Mouse (Mus musculus) hindbrain, postnatal 0 days (tissue): ENCODE data around the gene Ifna11. TPM values are rescaled to one million over a fixed set of nuclear protein-coding genes. Genes with fewer than 3 reads are reported as not detected.
A peak's percentile ranks its signal among the peaks of the same experiment; 100 is the strongest.
"Not testable (repeated sequence)": the region's sequence is repeated elsewhere in the genome, so short reads cannot be mapped to it uniquely, and the experiment has no call there.

Experiments used
- ATAC-seq: fragments of 200-750 bp; cut with Nextera tagmentation; 2 replicates; pipeline ENCODE4 v1.8.0; 2017; ENCODE audit warnings: mild to moderate bottlenecking, moderate TSS enrichment, moderate library complexity
- DNase-seq: peaks from one replicate; pipeline ENCODE4 v3.0.0-alpha.2; 2015; ENCODE audit warnings: low spot score
- H3K27ac ChIP-seq: fragments of 300-500 bp; sonication (generic); 2 replicates; pipeline ENCODE4 v1.5.1; 2014; ENCODE audit warnings: mild to moderate bottlenecking
- H3K27me3 ChIP-seq: fragments of 300-500 bp; sonication (generic); 2 replicates; pipeline ENCODE4 v1.6.1; 2014; ENCODE audit warnings: low read length, mixed read lengths; ENCODE audit not compliant: insufficient read depth
- H3K36me3 ChIP-seq: fragments of 300-500 bp; sonication (generic); 2 replicates; pipeline ENCODE4 v1.6.1; 2014; ENCODE audit warnings: low read length, mixed read lengths; ENCODE audit not compliant: insufficient read depth
- H3K4me1 ChIP-seq: fragments of 300-500 bp; sonication (generic); 2 replicates; pipeline ENCODE4 v1.6.1; 2014; ENCODE audit warnings: antibody characterized with exemption, low read length, mixed read lengths; ENCODE audit not compliant: insufficient read depth
- H3K4me2 ChIP-seq: fragments of 300-500 bp; sonication (generic); 2 replicates; pipeline ENCODE4 v1.6.1; 2014; ENCODE audit warnings: low read depth, mild to moderate bottlenecking, low read length, moderate library complexity, mixed read lengths
- H3K4me3 ChIP-seq: fragments of 300-500 bp; sonication (generic); 2 replicates; pipeline ENCODE4 v1.5.1; 2014; ENCODE audit warnings: low read length
- H3K9ac ChIP-seq: fragments of 300-500 bp; sonication (generic); replicated peaks from 2 replicates; pipeline ENCODE4 v1.6.1; 2014; ENCODE audit warnings: mild to moderate bottlenecking, low read length, moderate library complexity, mixed read lengths
- H3K9me3 ChIP-seq: fragments of 300-500 bp; sonication (generic); 2 replicates; pipeline ENCODE4 v1.6.1; 2016; ENCODE audit warnings: low read length, mixed read lengths
- CTCF ChIP-seq: IDR thresholded peaks from 2 replicates; pipeline ENCODE4 v1.5.1; 2016; ENCODE audit warnings: antibody characterized with exemption, control low read depth, low read depth
- WGBS: fragments of 180-500 bp; shearing (Covaris S2); extraction: QIAGEN DNeasy Blood & Tissue Kit; methylation state at CpG from one replicate; pipeline ENCODE4 v1.1.7; 2014; 5-methylcytosine and 5-hydroxymethylcytosine counted together
- polyA plus RNA-seq: library from polyadenylated mRNA; unstranded; fragments of >200 nt; fragmentation: Nextera tagmentation; extraction: Ambion mirVana; gene quantifications from 2 replicates; pipeline ENCODE4 v1.2.1, GENCODE M21; 2015
- total RNA-seq: library from RNA; depleted of rRNA; stranded (reverse); fragments of >200 nt; gene quantifications from 2 replicates; pipeline ENCODE4 v1.2.3, GENCODE M21; 2014; rRNA removed

Ifna11 gene
- total RNA-seq = not detected in 2 replicates
- not detected in 2 replicates for polyA plus RNA-seq

GRCm38 (mm10) chr4:88819659-88820058 lies at the start of gene Ifna11:
Gene Ifna11, plus strand, starts transcription at chr4:88819959.
- no peaks in the 10 kb centered on the region for H3K27me3 ChIP-seq
- H3K27ac ChIP-seq = no peak within 1 kb of the TSS
- no peak for TF ChIP-seq CTCF
- no peak within 1 kb of the TSS for H3K9ac ChIP-seq
- no peaks in the 10 kb centered on the region for H3K36me3 ChIP-seq
- no peak for DNase-seq
- ATAC-seq = no peak
- H3K4me3 ChIP-seq = no peak within 1 kb of the TSS
- no peaks in the 10 kb centered on the region for H3K4me1 ChIP-seq
- H3K4me2 ChIP-seq = no peak within 1 kb of the TSS
- no peaks in the 10 kb centered on the region for H3K9me3 ChIP-seq
- WGBS = 89% methylated on average over 1 of the region's 1 CpGs

GRCm38 (mm10) chr4:88773534-88773933 lies 46.2 kb upstream of the Ifna11 start, which contains the start of gene Gm13290:
Gene Gm13290, plus strand, starts transcription at chr4:88773834.
- H3K27me3 ChIP-seq, DNase-seq, H3K4me3 ChIP-seq, H3K36me3 ChIP-seq, H3K4me2 ChIP-seq, H3K9me3 ChIP-seq, ATAC-seq, H3K4me1 ChIP-seq, H3K27ac ChIP-seq, H3K9ac ChIP-seq: not testable (repeated sequence)
- no CpG with 5 or more reads among the region's 32 CpGs for WGBS

GRCm38 (mm10) chr4:88776622-88777021 lies 43.1 kb upstream of the Ifna11 start, which contains the start of gene Gm13289:
Gene Gm13289, plus strand, starts transcription at chr4:88776922.
- no CpG with 5 or more reads among the region's 29 CpGs for WGBS
- not testable (repeated sequence) for ATAC-seq, H3K27ac ChIP-seq, H3K9me3 ChIP-seq, H3K4me1 ChIP-seq, H3K4me3 ChIP-seq, H3K36me3 ChIP-seq, H3K9ac ChIP-seq, H3K27me3 ChIP-seq, H3K4me2 ChIP-seq, DNase-seq

- WGBS = no CpG with 5 or more reads among the region's 29 CpGs
- not testable (repeated sequence) for H3K27me3 ChIP-seq, DNase-seq, ATAC-seq, H3K27ac ChIP-seq, H3K4me1 ChIP-seq, H3K9ac ChIP-seq, H3K9me3 ChIP-seq, H3K4me3 ChIP-seq, H3K36me3 ChIP-seq, H3K4me2 ChIP-seq
Measured at GRCm38 (mm10) chr4:88779550-88779949, 40.2 kb upstream of the Ifna11 start, which contains the start of gene Gm13272. Gene Gm13272, plus strand, starts transcription at chr4:88779850.

GRCm38 (mm10) chr4:88780320-88780719 lies 39.4 kb upstream of the Ifna11 start:
- H3K27me3 ChIP-seq, H3K27ac ChIP-seq, H3K9ac ChIP-seq, H3K4me1 ChIP-seq, DNase-seq, H3K4me2 ChIP-seq, ATAC-seq, H3K9me3 ChIP-seq, H3K4me3 ChIP-seq, H3K36me3 ChIP-seq: not testable (repeated sequence)
- 48% methylated on average over 15 of the region's 18 CpGs for WGBS

- not testable (repeated sequence) for H3K4me3 ChIP-seq, H3K27me3 ChIP-seq, H3K9ac ChIP-seq, ATAC-seq, DNase-seq, H3K27ac ChIP-seq, H3K36me3 ChIP-seq, H3K9me3 ChIP-seq, H3K4me1 ChIP-seq
- H3K4me2 ChIP-seq = peak within 1 kb of the TSS; percentile 23; the same call in 1 of the 2 replicates
- WGBS = 14% methylated on average over 4 of the region's 7 CpGs
Measured at GRCm38 (mm10) chr4:88781831-88782230, 37.9 kb upstream of the Ifna11 start, which contains the start of gene Ifnz. Gene Ifnz, plus strand, starts transcription at chr4:88782131.

- not testable (repeated sequence) for ATAC-seq, DNase-seq, H3K27me3 ChIP-seq, H3K4me3 ChIP-seq, H3K27ac ChIP-seq, H3K4me1 ChIP-seq, H3K9me3 ChIP-seq, H3K9ac ChIP-seq, H3K36me3 ChIP-seq
- H3K4me2 ChIP-seq = peak overlapping the region; percentile 23; the same call in 1 of the 2 replicates
- 2% methylated on average over 11 of the region's 31 CpGs for WGBS
Measured at GRCm38 (mm10) chr4:88782335-88782734, 37.4 kb upstream of the Ifna11 start.

GRCm38 (mm10) chr4:88785409-88785808 lies 34.4 kb upstream of the Ifna11 start, which contains the start of gene Gm13276:
Gene Gm13276, plus strand, starts transcription at chr4:88785709.
- not testable (repeated sequence) for H3K4me1 ChIP-seq, H3K4me3 ChIP-seq, DNase-seq, H3K9ac ChIP-seq, H3K27me3 ChIP-seq, H3K9me3 ChIP-seq, ATAC-seq, H3K27ac ChIP-seq, H3K4me2 ChIP-seq, H3K36me3 ChIP-seq
- WGBS = no CpG with 5 or more reads among the region's 27 CpGs
